Mouse (Mus musculus): ENCODE measurements around the gene Pnkd.
"Not testable (repeated sequence)": the region's sequence is repeated elsewhere in the genome, so short reads cannot be mapped to it uniquely, and the experiment has no call there.

Gene Pnkd

GRCm38 (mm10) chr1:74332241-74332763 is 47.6 kb downstream of the Pnkd start:
- DNase-seq, result peak; percentile 98

- DNase-seq, result no peak
These were observed 48.2 kb downstream of the Pnkd start for GRCm38 (mm10) chr1:74332930-74333329.

- no peak for DNase-seq
These were observed 49.9 kb downstream of the Pnkd start for GRCm38 (mm10) chr1:74334607-74335006.

- DNase-seq, result no peak
These were observed 50.3 kb downstream of the Pnkd start for GRCm38 (mm10) chr1:74335033-74335432.

GRCm38 (mm10) chr1:74335436-74336170 is 50.9 kb downstream of the Pnkd start:
- DNase-seq, result no peak

GRCm38 (mm10) chr1:74337241-74337771 is 52.6 kb downstream of the Pnkd start:
- no peak for DNase-seq

- no peak for DNase-seq
These were observed 53.3 kb downstream of the Pnkd start for GRCm38 (mm10) chr1:74338013-74338412.

GRCm38 (mm10) chr1:74338626-74339025 is 53.9 kb downstream of the Pnkd start:
- DNase-seq, result no peak

- no peak for DNase-seq
These were observed 55.2 kb downstream of the Pnkd start for GRCm38 (mm10) chr1:74339917-74340316.

GRCm38 (mm10) chr1:74340361-74340764 is 55.6 kb downstream of the Pnkd start:
- no peak for DNase-seq

GRCm38 (mm10) chr1:74340992-74341391 is 56.3 kb downstream of the Pnkd start:
- DNase-seq, result not testable (repeated sequence)

GRCm38 (mm10) chr1:74341898-74342297 is 57.2 kb downstream of the Pnkd start:
- no peak for DNase-seq

- no peak for DNase-seq
These were observed 57.6 kb downstream of the Pnkd start for GRCm38 (mm10) chr1:74342308-74342707.

- DNase-seq, result no peak
These were observed 58.4 kb downstream of the Pnkd start for GRCm38 (mm10) chr1:74343161-74343560.

GRCm38 (mm10) chr1:74344163-74344916 is 59.6 kb downstream of the Pnkd start:
- DNase-seq, result no peak

GRCm38 (mm10) chr1:74351185-74351769 is 66.5 kb downstream of the Pnkd start:
- DNase-seq, result no peak

- DNase-seq, result no peak
These were observed 67.9 kb downstream of the Pnkd start for GRCm38 (mm10) chr1:74352532-74353096.

GRCm38 (mm10) chr1:74353453-74354229 is 68.9 kb downstream of the Pnkd start:
- DNase-seq, result no peak

GRCm38 (mm10) chr1:74357531-74357930 is 72.8 kb downstream of the Pnkd start:
- peak; percentile 28 for DNase-seq

GRCm38 (mm10) chr1:74359952-74360517 is 75.3 kb downstream of the Pnkd start:
- no peak for DNase-seq

- peak; percentile 91 for DNase-seq
These were observed 77.1 kb downstream of the Pnkd start, which contains the start of gene Catip for GRCm38 (mm10) chr1:74361812-74362211. Catip (plus strand) TSS chr1:74362108.

All from retina, postnatal 1 day (tissue).